Mouse (Mus musculus) stomach, embryonic 16.5 days (tissue): Measurements from ENCODE around the gene Pde1a. TPM values are rescaled to one million over a fixed set of nuclear protein-coding genes. Genes with fewer than 3 reads are reported as not detected.

ENCODE experiments used
- ATAC-seq: fragments of 200-750 bp; cut with Nextera tagmentation; 2 replicates; pipeline ENCODE4 v1.8.0; 2017; ENCODE audit warnings: moderate number of reproducible peaks, moderate TSS enrichment; ENCODE audit not compliant: insufficient read depth, low FRiP score
- H3K27ac ChIP-seq: fragments of 300-500 bp; sonication (generic); 2 replicates; pipeline ENCODE4 v1.5.1; 2014; ENCODE audit warnings: low read length
- H3K27me3 ChIP-seq: fragments of 300-500 bp; sonication (generic); 2 replicates; pipeline ENCODE4 v1.6.1; 2014; ENCODE audit warnings: low read length, control low read depth, mixed read lengths; ENCODE audit not compliant: control insufficient read depth, insufficient read depth
- H3K36me3 ChIP-seq: fragments of 300-500 bp; sonication (generic); 2 replicates; pipeline ENCODE4 v1.6.1; 2014; ENCODE audit warnings: low read length; ENCODE audit not compliant: control insufficient read depth, insufficient read depth
- H3K4me1 ChIP-seq: fragments of 300-500 bp; sonication (generic); 2 replicates; pipeline ENCODE4 v1.6.1; 2014; ENCODE audit warnings: low read length, control low read depth, mixed read lengths; ENCODE audit not compliant: control insufficient read depth, insufficient read depth
- H3K4me2 ChIP-seq: fragments of 300-500 bp; sonication (generic); 2 replicates; pipeline ENCODE4 v1.6.1; 2014; ENCODE audit warnings: low read depth, low read length, mixed read lengths
- H3K4me3 ChIP-seq: fragments of 300-500 bp; sonication (generic); replicated peaks from 2 replicates; pipeline ENCODE4 v1.5.1; 2014; ENCODE audit warnings: mild to moderate bottlenecking, low read length
- H3K9ac ChIP-seq: fragments of 300-500 bp; sonication (generic); 2 replicates; pipeline ENCODE4 v1.6.1; 2014; ENCODE audit warnings: low read length
- H3K9me3 ChIP-seq: fragments of 300-500 bp; sonication (generic); replicated peaks from 2 replicates; pipeline ENCODE4 v1.6.1; 2016; ENCODE audit warnings: low read length, control low read depth; ENCODE audit not compliant: control insufficient read depth
- WGBS: fragments of 180-500 bp; shearing (Covaris S2); extraction: QIAGEN DNeasy Blood & Tissue Kit; methylation state at CpG from one replicate; pipeline ENCODE4 v1.1.7; 2014; 5-methylcytosine and 5-hydroxymethylcytosine counted together
- polyA plus RNA-seq: library from polyadenylated mRNA; unstranded; fragments of >200 nt; fragmentation: Nextera tagmentation; extraction: Ambion mirVana; gene quantifications from 2 replicates; pipeline ENCODE4 v1.2.1, GENCODE M21; 2015

Gene Pde1a
- polyA plus RNA-seq, 1 experiment from 2014 or later = 37.7 TPM

- no peak for ATAC-seq
- H3K36me3 ChIP-seq = no peaks in the 10 kb centered on the region
- no peaks in the 10 kb centered on the region for H3K4me1 ChIP-seq
- H3K9ac ChIP-seq = no peak overlapping the region
- no peak overlapping the region for H3K4me2 ChIP-seq
- WGBS = 73% methylated on average over 3 of the region's 3 CpGs
- no peak overlapping the region for H3K4me3 ChIP-seq
- H3K9me3 ChIP-seq = no peaks in the 10 kb centered on the region
- no peaks in the 10 kb centered on the region for H3K27me3 ChIP-seq
- H3K27ac ChIP-seq = no peak overlapping the region
These were observed 3.4 kb upstream of the Pde1a start for GRCm38 (mm10) chr2:80132677-80133076.

GRCm38 (mm10) chr2:80126663-80127062, 2.6 kb downstream of the Pde1a start:
- H3K4me2 ChIP-seq = no peak overlapping the region
- no peaks in the 10 kb centered on the region for H3K27me3 ChIP-seq
- no peaks in the 10 kb centered on the region for H3K36me3 ChIP-seq
- H3K27ac ChIP-seq = no peak overlapping the region
- no peak overlapping the region for H3K4me3 ChIP-seq
- 35% methylated on average over 4 of the region's 4 CpGs for WGBS
- no peak for ATAC-seq
- no peak overlapping the region for H3K9ac ChIP-seq
- no peaks in the 10 kb centered on the region for H3K4me1 ChIP-seq
- H3K9me3 ChIP-seq = no peaks in the 10 kb centered on the region

- WGBS = 74% methylated on average over 2 of the region's 2 CpGs
- Histone ChIP-seq H3K4me1 (no peaks in the 10 kb centered on the region), H3K9me3 (no peaks in the 10 kb centered on the region), H3K9ac (no peak overlapping the region), H3K4me3 (no peak overlapping the region), H3K36me3 (no peaks in the 10 kb centered on the region), H3K4me2 (no peak overlapping the region), H3K27me3 (no peaks in the 10 kb centered on the region), H3K27ac (no peak overlapping the region)
- ATAC-seq = no peak
These were observed 42.4 kb downstream of the Pde1a start for GRCm38 (mm10) chr2:80086891-80087290.

GRCm38 (mm10) chr2:80080090-80080821, 49.0 kb downstream of the Pde1a start:
- no peaks in the 10 kb centered on the region for H3K27me3 ChIP-seq
- H3K27ac ChIP-seq = no peak overlapping the region
- no peaks in the 10 kb centered on the region for H3K4me1 ChIP-seq
- H3K36me3 ChIP-seq = no peaks in the 10 kb centered on the region
- no peaks in the 10 kb centered on the region for H3K9me3 ChIP-seq
- 79% methylated on average over 9 of the region's 9 CpGs for WGBS
- no peak for ATAC-seq
- no peak overlapping the region for H3K4me3 ChIP-seq
- H3K9ac ChIP-seq = no peak overlapping the region
- no peak overlapping the region for H3K4me2 ChIP-seq

- WGBS = 85% methylated on average over 4 of the region's 4 CpGs
- no peak overlapping the region for H3K9ac ChIP-seq
- no peaks in the 10 kb centered on the region for H3K36me3 ChIP-seq
- no peak overlapping the region for H3K27ac ChIP-seq
- no peaks in the 10 kb centered on the region for H3K4me1 ChIP-seq
- no peak overlapping the region for H3K4me3 ChIP-seq
- no peak overlapping the region for H3K4me2 ChIP-seq
- ATAC-seq = no peak
- H3K27me3 ChIP-seq = no peaks in the 10 kb centered on the region
- no peaks in the 10 kb centered on the region for H3K9me3 ChIP-seq
These were observed 49.6 kb downstream of the Pde1a start for GRCm38 (mm10) chr2:80079618-80080017.

DNA sequence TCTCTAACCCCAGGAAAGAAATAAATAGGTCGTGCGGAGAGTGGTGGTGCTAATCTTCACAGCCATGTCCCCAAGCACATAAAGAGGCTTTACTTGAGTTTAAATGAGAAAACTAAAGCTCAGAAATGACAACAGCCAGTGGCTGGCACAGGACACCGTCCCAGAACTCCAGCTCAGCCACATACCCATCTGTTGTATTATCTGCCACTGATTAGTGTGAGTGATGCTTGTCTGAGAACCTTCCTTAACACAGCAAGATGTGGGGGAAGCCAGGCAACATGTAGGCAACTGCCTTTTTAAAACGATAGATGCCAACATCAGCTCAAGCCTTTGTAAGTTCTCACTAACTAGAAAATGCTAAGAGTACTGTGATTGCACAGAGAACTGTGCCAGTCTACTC, 52.9 kb downstream of the Pde1a start:
- Histone ChIP-seq H3K27me3 (no peaks in the 10 kb centered on the region), H3K9ac (no peak overlapping the region), H3K4me2 (no peak overlapping the region), H3K36me3 (no peaks in the 10 kb centered on the region), H3K4me1 (no peaks in the 10 kb centered on the region), H3K4me3 (no peak overlapping the region), H3K27ac (no peak overlapping the region), H3K9me3 (no peaks in the 10 kb centered on the region)
- ATAC-seq = no peak
- 85% methylated on average over 4 of the region's 4 CpGs for WGBS

- Histone ChIP-seq H3K4me2 (no peak overlapping the region), H3K36me3 (no peaks in the 10 kb centered on the region), H3K4me1 (no peaks in the 10 kb centered on the region), H3K27ac (no peak overlapping the region), H3K9me3 (no peaks in the 10 kb centered on the region), H3K4me3 (no peak overlapping the region), H3K9ac (no peak overlapping the region), H3K27me3 (no peaks in the 10 kb centered on the region)
- WGBS = 78% methylated on average over 2 of the region's 2 CpGs
- ATAC-seq = no peak
These were observed 54.7 kb downstream of the Pde1a start for GRCm38 (mm10) chr2:80074531-80074930.

- ATAC-seq = no peak
- Histone ChIP-seq H3K9ac (no peak overlapping the region), H3K27me3 (no peaks in the 10 kb centered on the region), H3K4me3 (no peak overlapping the region), H3K4me2 (no peak overlapping the region), H3K27ac (no peak overlapping the region), H3K9me3 (no peaks in the 10 kb centered on the region), H3K36me3 (no peaks in the 10 kb centered on the region), H3K4me1 (no peaks in the 10 kb centered on the region)
- WGBS = 49% methylated on average over 5 of the region's 5 CpGs
These were observed 55.2 kb downstream of the Pde1a start for GRCm38 (mm10) chr2:80074046-80074445.

DNA sequence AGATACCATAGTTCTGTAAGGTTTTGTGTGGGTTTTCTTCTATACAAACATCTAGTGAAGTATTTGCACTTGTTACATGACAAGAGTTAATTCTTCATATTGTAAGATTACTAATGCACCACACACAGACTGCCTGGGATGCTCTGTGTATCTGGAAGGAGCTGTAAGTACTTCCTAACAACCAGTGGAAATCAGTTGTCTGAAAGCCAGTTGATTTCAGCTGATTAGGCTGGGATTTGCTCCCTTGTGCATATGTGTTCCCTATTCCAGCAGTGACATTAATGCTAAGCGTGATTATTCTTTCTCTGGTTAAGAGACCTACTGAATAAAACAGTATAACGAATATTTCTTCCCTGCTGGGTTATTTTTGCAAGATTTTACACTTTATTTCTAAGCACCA, 55.8 kb downstream of the Pde1a start:
- Histone ChIP-seq H3K9ac (no peak overlapping the region), H3K4me1 (no peaks in the 10 kb centered on the region), H3K27me3 (no peaks in the 10 kb centered on the region), H3K4me2 (no peak overlapping the region), H3K27ac (no peak overlapping the region), H3K36me3 (no peaks in the 10 kb centered on the region), H3K4me3 (no peak overlapping the region), H3K9me3 (no peaks in the 10 kb centered on the region)
- no peak for ATAC-seq
- WGBS = 80% methylated on average over 2 of the region's 2 CpGs
